Mouse (Mus musculus): Measurements from ENCODE around the gene Serpina3b. TPM values are rescaled to one million over a fixed set of nuclear protein-coding genes. Genes with fewer than 3 reads are reported as not detected.

Serpina3b gene
- polyA plus RNA-seq, 1 experiment from 2014 or later = 0.17 TPM

GRCm38 (mm10) chr12:104123097-104123496 is 4.7 kb upstream of the Serpina3b start:
- 29% methylated on average over 1 of the region's 1 CpGs for WGBS (ENCODE audit: insufficient replicate concordance)
- Histone ChIP-seq H3K27ac (ENCODE audit: low read length) (no peak overlapping the region), H3K27me3 (ENCODE audit: control insufficient read depth, insufficient read depth, low read depth, low read length) (no peaks in the 10 kb centered on the region), H3K4me2 (ENCODE audit: low read depth, low read length) (no peak overlapping the region), H3K4me3 (ENCODE audit: low read depth, low read length) (no peak overlapping the region), H3K9me3 (replicated peaks; ENCODE audit: control insufficient read depth, low read length) (no peaks in the 10 kb centered on the region), H3K36me3 (ENCODE audit: control insufficient read depth, insufficient read depth) (no peaks in the 10 kb centered on the region), H3K4me1 (ENCODE audit: control insufficient read depth, low read depth, low read length) (no peaks in the 10 kb centered on the region), H3K9ac (ENCODE audit: low read depth, low read length) (no peak overlapping the region)
- ATAC-seq (ENCODE audit: low read depth) = no peak

GRCm38 (mm10) chr12:104123996-104124395 is 3.8 kb upstream of the Serpina3b start:
- H3K4me3 ChIP-seq (ENCODE audit: low read depth, low read length) = no peak overlapping the region
- no peak overlapping the region for H3K9ac ChIP-seq (ENCODE audit: low read depth, low read length)
- no peak for ATAC-seq (ENCODE audit: low read depth)
- no peak overlapping the region for H3K4me2 ChIP-seq (ENCODE audit: low read depth, low read length)
- H3K27me3 ChIP-seq (ENCODE audit: control insufficient read depth, insufficient read depth, low read depth, low read length) = no peaks in the 10 kb centered on the region
- H3K4me1 ChIP-seq (ENCODE audit: control insufficient read depth, low read depth, low read length) = no peaks in the 10 kb centered on the region
- WGBS (ENCODE audit: insufficient replicate concordance) = 60% methylated on average over 2 of the region's 2 CpGs
- no peak overlapping the region for H3K27ac ChIP-seq (ENCODE audit: low read length)
- no peaks in the 10 kb centered on the region for H3K36me3 ChIP-seq (ENCODE audit: control insufficient read depth, insufficient read depth)
- no peaks in the 10 kb centered on the region for H3K9me3 ChIP-seq (replicated peaks; ENCODE audit: control insufficient read depth, low read length)

GRCm38 (mm10) chr12:104125021-104125560 is 2.7 kb upstream of the Serpina3b start:
- no peak overlapping the region for H3K9ac ChIP-seq (ENCODE audit: low read depth, low read length)
- no peak overlapping the region for H3K27ac ChIP-seq (ENCODE audit: low read length)
- no peak overlapping the region for H3K4me2 ChIP-seq (ENCODE audit: low read depth, low read length)
- H3K4me1 ChIP-seq (ENCODE audit: control insufficient read depth, low read depth, low read length) = no peaks in the 10 kb centered on the region
- ATAC-seq (ENCODE audit: low read depth) = no peak
- no peak overlapping the region for H3K4me3 ChIP-seq (ENCODE audit: low read depth, low read length)
- no peaks in the 10 kb centered on the region for H3K36me3 ChIP-seq (ENCODE audit: control insufficient read depth, insufficient read depth)
- H3K9me3 ChIP-seq (replicated peaks; ENCODE audit: control insufficient read depth, low read length) = no peaks in the 10 kb centered on the region
- H3K27me3 ChIP-seq (ENCODE audit: control insufficient read depth, insufficient read depth, low read depth, low read length) = no peaks in the 10 kb centered on the region
- WGBS (ENCODE audit: insufficient replicate concordance) = 65% methylated on average over 5 of the region's 5 CpGs

GRCm38 (mm10) chr12:104131041-104131440 is 3.2 kb downstream of the Serpina3b start:
- Histone ChIP-seq H3K36me3 (ENCODE audit: control insufficient read depth, insufficient read depth) (no peaks in the 10 kb centered on the region), H3K4me2 (ENCODE audit: low read depth, low read length) (no peak overlapping the region), H3K9me3 (replicated peaks; ENCODE audit: control insufficient read depth, low read length) (no peaks in the 10 kb centered on the region), H3K4me1 (ENCODE audit: control insufficient read depth, low read depth, low read length) (no peaks in the 10 kb centered on the region), H3K9ac (ENCODE audit: low read depth, low read length) (no peak overlapping the region), H3K27ac (ENCODE audit: low read length) (no peak overlapping the region), H3K27me3 (ENCODE audit: control insufficient read depth, insufficient read depth, low read depth, low read length) (no peaks in the 10 kb centered on the region), H3K4me3 (ENCODE audit: low read depth, low read length) (no peak overlapping the region)
- ATAC-seq (ENCODE audit: low read depth) = no peak; the same call in 1 of the 2 replicates

- no peak overlapping the region for H3K4me2 ChIP-seq (ENCODE audit: low read depth, low read length)
- no peaks in the 10 kb centered on the region for H3K9me3 ChIP-seq (replicated peaks; ENCODE audit: control insufficient read depth, low read length)
- no peak for ATAC-seq (ENCODE audit: low read depth)
- H3K4me1 ChIP-seq (ENCODE audit: control insufficient read depth, low read depth, low read length) = no peaks in the 10 kb centered on the region
- H3K27ac ChIP-seq (ENCODE audit: low read length) = no peak overlapping the region
- no peaks in the 10 kb centered on the region for H3K27me3 ChIP-seq (ENCODE audit: control insufficient read depth, insufficient read depth, low read depth, low read length)
- H3K4me3 ChIP-seq (ENCODE audit: low read depth, low read length) = no peak overlapping the region
- no peaks in the 10 kb centered on the region for H3K36me3 ChIP-seq (ENCODE audit: control insufficient read depth, insufficient read depth)
- 70% methylated on average over 2 of the region's 2 CpGs for WGBS (ENCODE audit: insufficient replicate concordance)
- H3K9ac ChIP-seq (ENCODE audit: low read depth, low read length) = no peak overlapping the region
Measured at GRCm38 (mm10) chr12:104138216-104138615, 10.4 kb downstream of the Serpina3b start.

GRCm38 (mm10) chr12:104140543-104141103 is 12.8 kb downstream of the Serpina3b start:
- no peaks in the 10 kb centered on the region for H3K4me1 ChIP-seq (ENCODE audit: control insufficient read depth, low read depth, low read length)
- no peak for ATAC-seq (ENCODE audit: low read depth)
- 62% methylated on average over 4 of the region's 4 CpGs for WGBS (ENCODE audit: insufficient replicate concordance)
- no peaks in the 10 kb centered on the region for H3K9me3 ChIP-seq (replicated peaks; ENCODE audit: control insufficient read depth, low read length)
- no peak overlapping the region for H3K4me2 ChIP-seq (ENCODE audit: low read depth, low read length)
- no peaks in the 10 kb centered on the region for H3K36me3 ChIP-seq (ENCODE audit: control insufficient read depth, insufficient read depth)
- H3K27ac ChIP-seq (ENCODE audit: low read length) = no peak overlapping the region
- H3K27me3 ChIP-seq (ENCODE audit: control insufficient read depth, insufficient read depth, low read depth, low read length) = no peaks in the 10 kb centered on the region
- no peak overlapping the region for H3K9ac ChIP-seq (ENCODE audit: low read depth, low read length)
- no peak overlapping the region for H3K4me3 ChIP-seq (ENCODE audit: low read depth, low read length)

- Histone ChIP-seq H3K9ac (ENCODE audit: low read depth, low read length) (no peak overlapping the region), H3K9me3 (replicated peaks; ENCODE audit: control insufficient read depth, low read length) (no peaks in the 10 kb centered on the region), H3K4me1 (ENCODE audit: control insufficient read depth, low read depth, low read length) (no peaks in the 10 kb centered on the region), H3K4me2 (ENCODE audit: low read depth, low read length) (no peak overlapping the region), H3K27ac (ENCODE audit: low read length) (no peak overlapping the region), H3K4me3 (ENCODE audit: low read depth, low read length) (no peak overlapping the region), H3K36me3 (ENCODE audit: control insufficient read depth, insufficient read depth) (no peaks in the 10 kb centered on the region), H3K27me3 (ENCODE audit: control insufficient read depth, insufficient read depth, low read depth, low read length) (no peaks in the 10 kb centered on the region)
- WGBS (ENCODE audit: insufficient replicate concordance) = 39% methylated on average over 1 of the region's 1 CpGs
- no peak for ATAC-seq (ENCODE audit: low read depth)
Measured at GRCm38 (mm10) chr12:104141506-104141905, 13.7 kb downstream of the Serpina3b start.

- Histone ChIP-seq H3K9ac (ENCODE audit: low read depth, low read length) (no peak overlapping the region), H3K4me1 (ENCODE audit: control insufficient read depth, low read depth, low read length) (no peaks in the 10 kb centered on the region), H3K36me3 (ENCODE audit: control insufficient read depth, insufficient read depth) (no peaks in the 10 kb centered on the region), H3K4me3 (ENCODE audit: low read depth, low read length) (no peak overlapping the region), H3K27ac (ENCODE audit: low read length) (no peak overlapping the region), H3K4me2 (ENCODE audit: low read depth, low read length) (no peak overlapping the region), H3K9me3 (replicated peaks; ENCODE audit: control insufficient read depth, low read length) (no peaks in the 10 kb centered on the region), H3K27me3 (ENCODE audit: control insufficient read depth, insufficient read depth, low read depth, low read length) (no peaks in the 10 kb centered on the region)
- ATAC-seq (ENCODE audit: low read depth) = no peak
- WGBS (ENCODE audit: insufficient replicate concordance) = 21% methylated on average over 1 of the region's 1 CpGs
Measured at GRCm38 (mm10) chr12:104142427-104142826, 14.6 kb downstream of the Serpina3b start.

- H3K27ac ChIP-seq (ENCODE audit: low read length) = no peak overlapping the region
- H3K4me3 ChIP-seq (ENCODE audit: low read depth, low read length) = no peak overlapping the region
- no peaks in the 10 kb centered on the region for H3K27me3 ChIP-seq (ENCODE audit: control insufficient read depth, insufficient read depth, low read depth, low read length)
- no peaks in the 10 kb centered on the region for H3K9me3 ChIP-seq (replicated peaks; ENCODE audit: control insufficient read depth, low read length)
- H3K9ac ChIP-seq (ENCODE audit: low read depth, low read length) = no peak overlapping the region
- WGBS (ENCODE audit: insufficient replicate concordance) = 41% methylated on average over 1 of the region's 1 CpGs
- H3K4me2 ChIP-seq (ENCODE audit: low read depth, low read length) = no peak overlapping the region
- no peak for ATAC-seq (ENCODE audit: low read depth)
- no peaks in the 10 kb centered on the region for H3K4me1 ChIP-seq (ENCODE audit: control insufficient read depth, low read depth, low read length)
- H3K36me3 ChIP-seq (ENCODE audit: control insufficient read depth, insufficient read depth) = no peaks in the 10 kb centered on the region
Measured at GRCm38 (mm10) chr12:104143286-104143685, 15.5 kb downstream of the Serpina3b start.
